Mouse (Mus musculus) frontal cortex, adult 2 months (tissue): ENCODE measurements at regions not wholly inside any gene's neighbourhood (a gene's known extent, or its start where the extent isn't known, plus 50 kb on each side); places are given as distances from the start of the nearest gene placed in this dataset.

Experiments used
- DNase-seq, 2 experiments: peaks; one replicate each; pipeline ENCODE4 v3.0.0; 2022; ENCODE audit warnings: low spot score in 1 of 2; ENCODE audit errors: extremely low spot score in 1 of 2

GRCm38 (mm10) chr16:53026056-53026455 lies 572.2 kb upstream of the Alcam start:
- DNase-seq: no peak

- DNase-seq: no peak
Observed at GRCm38 (mm10) chr16:53011847-53012246, 558.0 kb upstream of the Alcam start.

GRCm38 (mm10) chr16:52988852-52989397 lies 535.1 kb upstream of the Alcam start:
- no peak for DNase-seq

- no peak for DNase-seq
Observed at GRCm38 (mm10) chr16:52984336-52984735, 530.5 kb upstream of the Alcam start.

GRCm38 (mm10) chr16:52980995-52981394 lies 527.1 kb upstream of the Alcam start:
- DNase-seq: no peak

GRCm38 (mm10) chr16:52972811-52973210 lies 518.9 kb upstream of the Alcam start:
- DNase-seq: peak in 1 of 2 experiments; percentile 22

GRCm38 (mm10) chr16:52947679-52948078 lies 493.8 kb upstream of the Alcam start:
- no peak for DNase-seq

GRCm38 (mm10) chr16:52934749-52935148 lies 480.9 kb upstream of the Alcam start:
- no peak for DNase-seq

GRCm38 (mm10) chr16:52931978-52932377 lies 478.1 kb upstream of the Alcam start:
- DNase-seq: no peak

GRCm38 (mm10) chr16:52892467-52893255 lies 438.8 kb upstream of the Alcam start:
- peak in 1 of 2 experiments; percentile 0 for DNase-seq

- DNase-seq: peak in 1 of 2 experiments; percentile 69
Observed at GRCm38 (mm10) chr16:52879463-52880114, 425.7 kb upstream of the Alcam start.

- DNase-seq: no peak
Observed at GRCm38 (mm10) chr16:52867833-52868232, 414.0 kb upstream of the Alcam start.

GRCm38 (mm10) chr16:52863554-52863953 lies 409.7 kb upstream of the Alcam start:
- no peak for DNase-seq

- DNase-seq: no peak
Observed at GRCm38 (mm10) chr16:52861263-52861662, 407.4 kb upstream of the Alcam start.

GRCm38 (mm10) chr16:52858441-52859209 lies 404.8 kb upstream of the Alcam start:
- no peak for DNase-seq

GRCm38 (mm10) chr16:52851129-52851528 lies 397.3 kb upstream of the Alcam start:
- no peak for DNase-seq

GRCm38 (mm10) chr16:52818976-52819375 lies 365.1 kb upstream of the Alcam start:
- DNase-seq: no peak

GRCm38 (mm10) chr16:52811219-52811618 lies 357.3 kb upstream of the Alcam start:
- DNase-seq: no peak

- no peak for DNase-seq
Observed at GRCm38 (mm10) chr16:52804365-52804764, 350.5 kb upstream of the Alcam start.

GRCm38 (mm10) chr16:52799715-52800392 lies 346.0 kb upstream of the Alcam start:
- no peak for DNase-seq
